Mouse (Mus musculus): ENCODE data around the gene Krt20.

- no peak for TF ChIP-seq POLR2A (IDR thresholded peaks at IDR 0.05; ENCODE audit: low read depth, low read length)
- TF ChIP-seq CTCF (IDR thresholded peaks at IDR 0.05; ENCODE audit: borderline replicate concordance, insufficient read depth, low read length) = no peak
Observed at GRCm38 (mm10) chr11:99396661-99397060, 41.3 kb downstream of the Krt20 start.
